Mouse (Mus musculus) cerebellum, adult 2 months (tissue): ENCODE measurements around the gene Lyrm7.

ENCODE experiments used
- CTCF ChIP-seq: fragments of 200-500 bp; IDR thresholded peaks from 2 replicates; pipeline ENCODE4 v1.5.1; 2011; ENCODE audit warnings: low read depth, mild to moderate bottlenecking, control low read depth, low read length, moderate library complexity, borderline replicate concordance; ENCODE audit not compliant: insufficient read depth
- POLR2A ChIP-seq: fragments of 200-500 bp; IDR thresholded peaks from 2 replicates; pipeline ENCODE4 v1.6.1; 2011; ENCODE audit warnings: low read length, control low read depth, borderline replicate concordance; ENCODE audit not compliant: insufficient read depth

DNA sequence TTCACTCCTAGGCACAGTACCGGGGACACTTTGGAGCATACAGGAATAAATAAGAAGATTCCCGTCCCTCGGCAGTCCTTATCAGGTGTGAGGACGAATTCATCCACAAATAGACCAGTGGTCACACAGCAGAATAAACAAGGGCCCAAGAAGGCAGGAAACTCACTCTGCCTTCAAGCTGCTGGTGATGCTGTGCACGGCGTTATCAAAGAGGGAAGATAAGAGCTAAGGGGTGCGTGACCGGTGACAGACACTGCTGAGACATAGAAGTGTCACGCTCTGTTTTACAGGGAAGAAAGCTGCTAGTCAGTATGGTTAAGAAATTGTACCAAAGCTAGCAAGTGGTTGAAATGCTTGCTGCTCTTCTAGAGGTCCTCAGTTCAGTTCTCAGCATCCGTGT, 19.2 kb upstream of the Lyrm7 start:
- TF ChIP-seq CTCF (no peak), POLR2A (no peak)
